Mouse (Mus musculus) right cerebral cortex, adult 2 months (tissue): Measurements from ENCODE around the gene Krtap6-2.

Source experiments
- DNase-seq, 2 experiments: peaks; one replicate each; pipeline ENCODE4 v3.0.0; 2021 to 2022; ENCODE audit warnings: low spot score in 2 of 2

The Krtap6-2 gene

GRCm38 (mm10) chr16:89420011-89420410 is at the start of gene Krtap6-2:
Gene Krtap6-2, minus strand, starts transcription at chr16:89420111.
- no peak for DNase-seq

DNA sequence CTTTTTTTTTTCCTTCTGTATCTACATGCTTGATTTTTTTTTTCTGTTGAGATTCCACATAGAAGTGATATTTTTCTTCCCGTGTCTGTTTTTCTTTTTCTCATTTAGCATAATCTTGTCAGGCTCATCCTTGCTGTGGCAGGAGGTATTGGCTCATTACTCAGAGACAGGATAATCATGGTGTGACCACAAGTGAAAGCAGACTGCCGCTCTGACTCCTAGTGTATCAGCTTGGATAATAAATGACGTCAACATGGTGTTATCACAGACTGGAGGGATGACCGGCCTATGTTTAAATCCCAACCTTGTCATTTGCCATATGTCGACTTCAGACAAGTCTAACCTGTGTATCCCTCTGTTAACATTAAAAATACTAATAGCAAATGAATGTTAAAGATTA is 41.3 kb upstream of the Krtap6-2 start:
- no peak for DNase-seq

DNA sequence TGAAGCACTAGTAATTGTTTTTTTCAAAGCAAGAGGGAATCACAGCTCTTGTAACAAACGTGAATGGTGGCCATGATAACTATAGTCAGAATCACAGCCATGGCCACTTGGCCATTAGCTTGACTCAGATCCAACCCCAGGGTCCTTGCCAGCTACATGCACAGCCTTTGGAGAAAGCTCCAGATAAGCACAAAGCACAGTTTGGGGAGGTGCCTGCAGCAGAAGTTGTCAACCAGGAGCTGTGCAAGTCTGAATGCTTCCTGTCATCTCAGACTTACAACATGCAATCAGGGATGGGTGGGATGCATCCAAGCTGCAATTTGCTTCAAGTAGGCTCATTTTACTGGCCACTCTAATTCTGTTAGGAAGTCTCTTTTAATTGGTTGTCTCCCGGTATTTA is 9.7 kb upstream of the Krtap6-2 start:
- no peak for DNase-seq

DNA sequence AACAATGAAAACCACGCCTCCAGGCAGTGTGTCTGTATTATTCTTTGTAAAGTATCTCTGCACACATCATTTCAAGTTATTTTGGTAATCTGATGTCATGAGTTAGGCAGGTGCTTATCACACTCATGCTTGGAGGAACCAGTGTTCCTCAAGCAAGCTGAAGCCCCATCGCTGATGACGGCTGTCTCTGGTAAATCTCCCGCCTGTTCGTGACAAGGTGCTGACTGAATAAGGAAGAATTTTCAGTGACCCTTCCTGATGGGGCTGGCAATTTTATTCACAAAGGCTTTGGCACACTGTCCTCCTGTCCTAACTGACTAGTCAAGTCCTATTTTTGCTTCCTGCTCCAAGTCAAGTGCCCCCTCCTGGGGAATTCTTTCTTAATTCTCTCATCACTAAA is 5.4 kb upstream of the Krtap6-2 start:
- no peak for DNase-seq

- DNase-seq: no peak
Observed at GRCm38 (mm10) chr16:89416311-89416710, 3.6 kb downstream of the Krtap6-2 start.

- DNase-seq: no peak
Observed at GRCm38 (mm10) chr16:89410345-89411068, 9.4 kb downstream of the Krtap6-2 start.

- no peak for DNase-seq
Observed at GRCm38 (mm10) chr16:89403768-89404167, 16.1 kb downstream of the Krtap6-2 start, which contains the start of gene Krtap21-1. Gene Krtap21-1, minus strand, starts transcription at chr16:89403868.

GRCm38 (mm10) chr16:89372734-89373461 is 47.0 kb downstream of the Krtap6-2 start:
- no peak for DNase-seq
